Mouse (Mus musculus): ENCODE results near the gene Arhgap44. TPM values are rescaled to one million over a fixed set of nuclear protein-coding genes. Genes with fewer than 3 reads are reported as not detected.

Arhgap44 gene
- 7.1 and 7.4 TPM in 2 replicates for polyA plus RNA-seq (2015; fragmentation: Nextera tagmentation; extraction: Ambion mirVana)

DNA sequence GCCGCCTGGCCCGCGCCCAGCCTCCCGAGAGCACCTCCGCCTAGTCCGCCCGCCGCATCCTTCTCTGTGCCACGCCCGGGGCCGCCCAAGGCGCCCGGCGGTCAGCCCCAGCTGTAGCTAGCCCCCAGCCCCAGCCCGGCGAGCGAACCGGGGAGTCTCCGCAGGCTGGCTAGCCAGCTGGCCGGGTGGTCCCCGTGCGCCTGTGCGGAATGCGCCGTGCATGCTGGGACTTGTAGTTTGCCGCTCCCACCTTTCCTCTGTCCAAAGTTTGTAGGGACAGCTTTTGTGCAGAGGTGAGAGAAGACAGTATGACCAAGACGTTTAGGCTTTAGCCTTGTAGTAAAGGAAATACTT, at the start of gene Arhgap44:
Gene Arhgap44, minus strand, starts transcription at position 195 of the 354 bp plus-strand sequence.
- peak within 1 kb of the TSS; percentile 89 for H3K4me3 ChIP-seq (ENCODE audit: low read length)
- H3K27me3 ChIP-seq (ENCODE audit: insufficient read depth, low read length), result no peaks in the 10 kb centered on the region
- H3K9me3 ChIP-seq (ENCODE audit: low read length), result no peaks in the 10 kb centered on the region
- peak; percentile 95 for ATAC-seq (ENCODE audit: low FRiP score, low TSS enrichment)
- H3K27ac ChIP-seq (ENCODE audit: low read length), result no peak within 1 kb of the TSS
- under 1% methylated on average over 26 of the region's 27 CpGs for WGBS
- peak within 1 kb of the TSS; percentile 89 for H3K4me2 ChIP-seq (replicated peaks; ENCODE audit: low read depth, low read length)
- H3K9ac ChIP-seq (replicated peaks; ENCODE audit: low read length), result peak within 1 kb of the TSS; percentile 83
- H3K4me1 ChIP-seq (ENCODE audit: insufficient read depth, low read length), result peaks cover 7% of the 10 kb centered on the region; the same call in 1 of the 2 replicates
- H3K36me3 ChIP-seq (ENCODE audit: insufficient read depth, low read length), result no peaks in the 10 kb centered on the region

- Histone ChIP-seq H3K36me3 (ENCODE audit: insufficient read depth, low read length) (no peaks in the 10 kb centered on the region), H3K27ac (ENCODE audit: low read length) (no peak overlapping the region), H3K9me3 (ENCODE audit: low read length) (no peaks in the 10 kb centered on the region), H3K4me2 (replicated peaks; ENCODE audit: low read depth, low read length) (no peak overlapping the region), H3K9ac (replicated peaks; ENCODE audit: low read length) (no peak overlapping the region), H3K4me3 (ENCODE audit: low read length) (no peak overlapping the region), H3K4me1 (ENCODE audit: insufficient read depth, low read length) (no peaks in the 10 kb centered on the region), H3K27me3 (ENCODE audit: insufficient read depth, low read length) (no peaks in the 10 kb centered on the region)
- 70% methylated on average over 6 of the region's 6 CpGs for WGBS
- ATAC-seq (ENCODE audit: low FRiP score, low TSS enrichment), result no peak
These were observed 48.9 kb upstream of the Arhgap44 start for GRCm38 (mm10) chr11:65211701-65212100.

- Histone ChIP-seq H3K36me3 (ENCODE audit: insufficient read depth, low read length) (no peaks in the 10 kb centered on the region), H3K4me2 (replicated peaks; ENCODE audit: low read depth, low read length) (no peak overlapping the region), H3K27ac (ENCODE audit: low read length) (no peak overlapping the region), H3K4me1 (ENCODE audit: insufficient read depth, low read length) (0 out of 2 replicates have a peak, but pooled peaks cover 2% of the 10 kb centered on the region), H3K4me3 (ENCODE audit: low read length) (no peak overlapping the region), H3K9me3 (ENCODE audit: low read length) (no peaks in the 10 kb centered on the region), H3K9ac (replicated peaks; ENCODE audit: low read length) (no peak overlapping the region), H3K27me3 (ENCODE audit: insufficient read depth, low read length) (no peaks in the 10 kb centered on the region)
- WGBS, result 59% methylated on average over 6 of the region's 6 CpGs
- ATAC-seq (ENCODE audit: low FRiP score, low TSS enrichment), result 0 out of 2 replicates have a peak, but pooled peaks have one; percentile 35
These were observed 46.7 kb upstream of the Arhgap44 start for GRCm38 (mm10) chr11:65209441-65209840.

DNA sequence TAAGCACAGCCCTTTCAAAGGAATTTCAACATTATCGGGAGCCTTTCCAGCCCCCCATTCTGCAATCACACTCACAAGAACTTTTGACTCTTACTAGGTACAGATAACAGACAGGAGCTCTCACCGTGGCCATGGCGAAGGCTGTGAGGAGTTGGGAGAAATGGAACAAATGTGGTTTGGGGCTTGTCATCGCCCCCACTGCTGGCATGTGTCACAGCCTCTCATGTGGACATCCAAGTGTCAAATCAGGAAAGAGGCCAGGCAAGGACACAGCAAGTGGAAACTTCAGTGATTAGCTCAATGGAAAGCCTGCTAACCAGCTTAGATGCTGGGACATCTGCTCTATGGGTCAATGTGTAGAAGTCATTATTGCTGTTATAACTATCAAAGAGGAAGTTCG, 42.5 kb upstream of the Arhgap44 start:
- no peaks in the 10 kb centered on the region for H3K27me3 ChIP-seq (ENCODE audit: insufficient read depth, low read length)
- no peak overlapping the region for H3K4me2 ChIP-seq (replicated peaks; ENCODE audit: low read depth, low read length)
- 0 out of 2 replicates have a peak, but pooled peaks cover 2% of the 10 kb centered on the region for H3K4me1 ChIP-seq (ENCODE audit: insufficient read depth, low read length)
- WGBS, result 70% methylated on average over 5 of the region's 5 CpGs
- H3K4me3 ChIP-seq (ENCODE audit: low read length), result no peak overlapping the region
- no peaks in the 10 kb centered on the region for H3K36me3 ChIP-seq (ENCODE audit: insufficient read depth, low read length)
- H3K27ac ChIP-seq (ENCODE audit: low read length), result no peak overlapping the region
- H3K9ac ChIP-seq (replicated peaks; ENCODE audit: low read length), result no peak overlapping the region
- no peak for ATAC-seq (ENCODE audit: low FRiP score, low TSS enrichment)
- H3K9me3 ChIP-seq (ENCODE audit: low read length), result no peaks in the 10 kb centered on the region

GRCm38 (mm10) chr11:65204651-65205050, 41.9 kb upstream of the Arhgap44 start:
- WGBS, result 40% methylated on average over 13 of the region's 13 CpGs
- no peak for ATAC-seq (ENCODE audit: low FRiP score, low TSS enrichment)
- H3K4me2 ChIP-seq (replicated peaks; ENCODE audit: low read depth, low read length), result no peak overlapping the region

DNA sequence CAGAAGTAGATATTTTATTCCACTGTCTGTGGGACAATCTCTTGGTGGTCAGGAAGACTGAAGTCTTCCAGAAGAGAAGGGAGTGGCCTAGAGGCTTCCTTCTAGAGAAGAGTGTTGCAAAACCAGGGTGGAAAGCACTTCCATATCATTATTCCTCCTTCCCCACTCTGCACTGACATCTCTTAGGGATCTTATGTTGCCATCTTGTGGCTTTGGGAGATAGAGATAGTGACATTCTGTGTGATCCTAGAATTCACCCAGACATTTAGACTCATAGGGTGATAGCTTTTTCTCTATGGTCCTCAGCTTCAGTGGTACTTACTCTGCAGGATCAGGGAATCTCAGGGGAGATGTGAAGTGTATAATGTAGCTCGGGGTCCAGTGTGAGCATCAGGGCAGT, 40.3 kb upstream of the Arhgap44 start:
- Histone ChIP-seq H3K27me3 (ENCODE audit: insufficient read depth, low read length) (no peaks in the 10 kb centered on the region), H3K9ac (replicated peaks; ENCODE audit: low read length) (no peak overlapping the region), H3K36me3 (ENCODE audit: insufficient read depth, low read length) (no peaks in the 10 kb centered on the region), H3K4me2 (replicated peaks; ENCODE audit: low read depth, low read length) (no peak overlapping the region), H3K4me3 (ENCODE audit: low read length) (no peak overlapping the region), H3K4me1 (ENCODE audit: insufficient read depth, low read length) (0 out of 2 replicates have a peak, but pooled peaks cover 2% of the 10 kb centered on the region), H3K27ac (ENCODE audit: low read length) (no peak overlapping the region), H3K9me3 (ENCODE audit: low read length) (no peaks in the 10 kb centered on the region)
- 72% methylated on average over 1 of the region's 1 CpGs for WGBS
- no peak for ATAC-seq (ENCODE audit: low FRiP score, low TSS enrichment)

More at GRCm38 (mm10) chr11:65204651-65205050, 41.9 kb upstream of the Arhgap44 start:
- Histone ChIP-seq H3K36me3 (ENCODE audit: insufficient read depth, low read length) (no peaks in the 10 kb centered on the region), H3K9me3 (ENCODE audit: low read length) (no peaks in the 10 kb centered on the region), H3K4me3 (ENCODE audit: low read length) (no peak overlapping the region), H3K9ac (replicated peaks; ENCODE audit: low read length) (no peak overlapping the region), H3K27me3 (ENCODE audit: insufficient read depth, low read length) (no peaks in the 10 kb centered on the region), H3K27ac (ENCODE audit: low read length) (no peak overlapping the region), H3K4me1 (ENCODE audit: insufficient read depth, low read length) (0 out of 2 replicates have a peak, but pooled peaks cover 2% of the 10 kb centered on the region)

GRCm38 (mm10) chr11:65202236-65202635, 39.5 kb upstream of the Arhgap44 start:
- Histone ChIP-seq H3K4me2 (replicated peaks; ENCODE audit: low read depth, low read length) (no peak overlapping the region), H3K36me3 (ENCODE audit: insufficient read depth, low read length) (no peaks in the 10 kb centered on the region), H3K4me1 (ENCODE audit: insufficient read depth, low read length) (0 out of 2 replicates have a peak, but pooled peaks cover 2% of the 10 kb centered on the region), H3K27ac (ENCODE audit: low read length) (no peak overlapping the region), H3K4me3 (ENCODE audit: low read length) (no peak overlapping the region), H3K9ac (replicated peaks; ENCODE audit: low read length) (no peak overlapping the region), H3K27me3 (ENCODE audit: insufficient read depth, low read length) (no peaks in the 10 kb centered on the region), H3K9me3 (ENCODE audit: low read length) (no peaks in the 10 kb centered on the region)
- ATAC-seq (ENCODE audit: low FRiP score, low TSS enrichment), result no peak
- WGBS, result 33% methylated on average over 5 of the region's 5 CpGs

DNA sequence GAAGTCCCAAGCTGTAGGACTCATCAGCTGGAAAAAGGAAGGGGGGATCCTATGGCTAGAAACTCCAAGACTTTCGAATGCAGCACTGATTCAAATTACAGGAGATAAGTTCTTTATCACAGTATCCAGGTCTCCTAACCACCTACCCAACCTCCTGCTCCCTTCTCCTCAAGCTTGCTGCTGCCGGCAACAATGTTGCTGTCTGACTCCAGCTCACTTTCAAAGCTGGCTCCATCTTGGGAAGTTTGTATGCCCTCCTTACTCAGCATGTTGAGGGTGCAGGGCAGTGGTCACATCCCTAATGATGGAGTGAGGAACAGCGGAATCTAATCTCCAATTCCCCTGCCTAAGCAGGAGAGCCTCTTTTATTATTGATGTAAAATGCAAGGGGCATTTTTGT, 35.3 kb upstream of the Arhgap44 start:
- ATAC-seq (ENCODE audit: low FRiP score, low TSS enrichment), result no peak
- no peaks in the 10 kb centered on the region for H3K4me1 ChIP-seq (ENCODE audit: insufficient read depth, low read length)
- no peaks in the 10 kb centered on the region for H3K27me3 ChIP-seq (ENCODE audit: insufficient read depth, low read length)
- H3K4me2 ChIP-seq (replicated peaks; ENCODE audit: low read depth, low read length), result no peak overlapping the region
- no peak overlapping the region for H3K27ac ChIP-seq (ENCODE audit: low read length)
- 79% methylated on average over 3 of the region's 3 CpGs for WGBS
- H3K36me3 ChIP-seq (ENCODE audit: insufficient read depth, low read length), result no peaks in the 10 kb centered on the region
- H3K9ac ChIP-seq (replicated peaks; ENCODE audit: low read length), result no peak overlapping the region
- no peak overlapping the region for H3K4me3 ChIP-seq (ENCODE audit: low read length)
- H3K9me3 ChIP-seq (ENCODE audit: low read length), result no peaks in the 10 kb centered on the region

DNA sequence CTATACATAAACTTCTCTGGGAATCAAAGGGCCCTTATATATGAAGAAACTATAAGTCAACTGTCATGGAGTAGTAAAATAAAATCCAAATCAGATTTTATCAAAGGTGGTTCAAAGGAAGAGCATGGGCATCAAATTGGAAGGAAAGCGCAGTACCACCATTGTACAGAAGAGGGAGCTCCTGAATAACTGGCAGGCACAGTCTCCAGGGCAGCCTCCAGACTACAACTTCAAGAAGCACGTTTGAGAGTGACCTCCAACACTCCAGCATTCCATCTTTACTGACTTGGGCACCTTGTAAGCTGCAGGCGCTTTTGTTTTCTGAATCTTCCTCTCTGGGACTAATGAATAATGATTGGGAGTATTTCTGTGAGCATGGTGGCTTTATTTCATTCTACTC, 34.5 kb upstream of the Arhgap44 start:
- no peaks in the 10 kb centered on the region for H3K9me3 ChIP-seq (ENCODE audit: low read length)

DNA sequence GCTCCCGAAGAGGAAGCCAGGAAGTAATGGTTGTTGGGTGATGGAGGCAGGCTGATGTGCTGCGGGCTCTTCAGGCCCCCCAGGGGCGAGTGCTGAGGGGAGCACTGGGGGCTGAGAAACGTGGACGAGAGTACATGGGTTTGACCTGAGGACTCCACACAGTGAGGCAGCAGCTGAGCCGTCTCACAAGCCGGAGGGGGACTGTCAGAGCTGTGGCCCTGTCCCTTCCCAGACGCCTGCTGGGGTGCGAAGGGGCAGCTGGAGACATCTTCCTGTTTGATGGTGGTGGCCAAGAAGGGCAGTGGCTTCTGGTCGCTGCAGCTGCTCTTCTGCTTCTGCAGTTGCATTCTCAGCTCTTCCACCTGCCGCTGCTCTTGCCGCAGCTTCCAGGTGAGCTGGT, 24.2 kb upstream of the Arhgap44 start:
- WGBS, result 77% methylated on average over 12 of the region's 12 CpGs
- Histone ChIP-seq H3K4me3 (ENCODE audit: low read length) (no peak overlapping the region), H3K27ac (ENCODE audit: low read length) (no peak overlapping the region), H3K9ac (replicated peaks; ENCODE audit: low read length) (no peak overlapping the region), H3K9me3 (ENCODE audit: low read length) (no peaks in the 10 kb centered on the region), H3K36me3 (ENCODE audit: insufficient read depth, low read length) (no peaks in the 10 kb centered on the region), H3K27me3 (ENCODE audit: insufficient read depth, low read length) (no peaks in the 10 kb centered on the region), H3K4me1 (ENCODE audit: insufficient read depth, low read length) (no peaks in the 10 kb centered on the region), H3K4me2 (replicated peaks; ENCODE audit: low read depth, low read length) (no peak overlapping the region)
- ATAC-seq (ENCODE audit: low FRiP score, low TSS enrichment), result no peak

More for the DNA sequence above, 34.5 kb upstream of the Arhgap44 start:
- Histone ChIP-seq H3K36me3 (ENCODE audit: insufficient read depth, low read length) (no peaks in the 10 kb centered on the region), H3K4me3 (ENCODE audit: low read length) (no peak overlapping the region), H3K9ac (replicated peaks; ENCODE audit: low read length) (no peak overlapping the region), H3K4me1 (ENCODE audit: insufficient read depth, low read length) (no peaks in the 10 kb centered on the region), H3K27me3 (ENCODE audit: insufficient read depth, low read length) (no peaks in the 10 kb centered on the region), H3K4me2 (replicated peaks; ENCODE audit: low read depth, low read length) (no peak overlapping the region), H3K27ac (ENCODE audit: low read length) (no peak overlapping the region)
- ATAC-seq (ENCODE audit: low FRiP score, low TSS enrichment), result no peak; the same call in 1 of the 2 replicates
- WGBS, result 2% methylated on average over 3 of the region's 3 CpGs

All from kidney, embryonic 16.5 days (tissue).